Mouse (Mus musculus) layer of hippocampus, adult 2 months (tissue): Measurements from ENCODE around the gene Olfr617. TPM values are rescaled to one million over a fixed set of nuclear protein-coding genes. Genes with fewer than 3 reads are reported as not detected.
"Not testable (repeated sequence)": the region's sequence is repeated elsewhere in the genome, so short reads cannot be mapped to it uniquely, and the experiment has no call there.

Source experiments
- DNase-seq, 2 experiments: peaks; one replicate each; pipeline ENCODE4 v3.0.0; 2022; ENCODE audit warnings: low spot score in 2 of 2
- H3K27ac ChIP-seq: fragments of 200-600 bp; 2 replicates; pipeline ENCODE4 v1.8.1; 2022
- H3K4me3 ChIP-seq: fragments of 200-600 bp; 2 replicates; pipeline ENCODE4 v1.8.1; 2022; ENCODE audit warnings: mild to moderate bottlenecking
- CTCF ChIP-seq: fragments of 200-600 bp; conservative IDR thresholded peaks from 2 replicates; pipeline ENCODE4 v1.8.1; 2022; ENCODE audit warnings: antibody characterized with exemption, mild to moderate bottlenecking, moderate library complexity
- long read RNA-seq, 2 experiments: library from polyadenylated mRNA; stranded (forward); transcript quantifications; one replicate each; pipeline ENCODE4 v2.0.0; 2021; ENCODE audit warnings: borderline mapping rate in 2 of 2
- microRNA-seq, 2 experiments: library from miRNA; unstranded; fragments of <30 nt; microRNA quantifications; one replicate each; pipeline ENCODE4 v1.2.0; 2021
- total RNA-seq, 2 experiments: library from RNA; stranded (reverse); gene quantifications; 2 replicates each; pipeline ENCODE4 v1.2.3; 2021

Olfr617 gene
- not detected for total RNA-seq
- long read RNA-seq, experiment 1 = 0 reads
- long read RNA-seq, experiment 2 = 0 reads

- no peak for DNase-seq
- Histone ChIP-seq H3K27ac (no peak within 1 kb of the TSS), H3K4me3 (no peak within 1 kb of the TSS)
- no peak for TF ChIP-seq CTCF
These were observed at the start of gene Olfr617 for GRCm38 (mm10) chr7:103572761-103573160. Gene Olfr617 (plus strand): TSS chr7:103573061.

DNA sequence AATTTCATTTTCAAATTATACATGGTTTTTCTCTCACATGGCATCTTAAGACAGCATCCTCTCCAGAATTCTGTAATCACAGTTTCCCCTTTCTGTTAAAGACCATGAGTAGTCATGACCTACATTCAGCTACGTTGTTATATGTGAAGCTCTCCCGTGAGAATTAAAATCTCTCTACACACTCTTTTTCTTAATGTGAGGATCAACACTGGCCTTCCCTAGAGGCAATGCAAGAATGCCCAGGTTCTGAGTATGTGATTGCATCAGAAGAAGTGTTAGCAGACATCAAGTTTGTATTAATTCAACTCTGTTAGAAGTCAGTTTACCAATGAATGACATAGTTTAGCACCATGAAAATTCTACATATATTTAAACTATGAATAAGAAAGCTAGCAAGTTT lies 30.2 kb upstream of the Olfr617 start, which contains the start of gene Olfr612:
Olfr612 (minus strand) TSS at position 101 of the 400 bp plus-strand sequence.
- H3K4me3 ChIP-seq, DNase-seq: not testable (repeated sequence)

GRCm38 (mm10) chr7:103547774-103548173 lies 25.1 kb upstream of the Olfr617 start, which contains the start of gene Olfr613:
Gene Olfr613 (plus strand): TSS chr7:103548074.
- no peak within 1 kb of the TSS for H3K4me3 ChIP-seq
- no peak for DNase-seq
- TF ChIP-seq CTCF = no peak
- H3K27ac ChIP-seq = no peak within 1 kb of the TSS

More for the DNA sequence above, 30.2 kb upstream of the Olfr617 start, which contains the start of gene Olfr612:
- H3K27ac ChIP-seq = not testable (repeated sequence)

GRCm38 (mm10) chr7:103555779-103556178 lies 17.1 kb upstream of the Olfr617 start, which contains the start of gene Olfr615:
Gene Olfr615 (plus strand): TSS chr7:103556079.
- no peak for DNase-seq
- H3K27ac ChIP-seq = no peak within 1 kb of the TSS
- TF ChIP-seq CTCF = no peak
- H3K4me3 ChIP-seq = no peak within 1 kb of the TSS

DNA sequence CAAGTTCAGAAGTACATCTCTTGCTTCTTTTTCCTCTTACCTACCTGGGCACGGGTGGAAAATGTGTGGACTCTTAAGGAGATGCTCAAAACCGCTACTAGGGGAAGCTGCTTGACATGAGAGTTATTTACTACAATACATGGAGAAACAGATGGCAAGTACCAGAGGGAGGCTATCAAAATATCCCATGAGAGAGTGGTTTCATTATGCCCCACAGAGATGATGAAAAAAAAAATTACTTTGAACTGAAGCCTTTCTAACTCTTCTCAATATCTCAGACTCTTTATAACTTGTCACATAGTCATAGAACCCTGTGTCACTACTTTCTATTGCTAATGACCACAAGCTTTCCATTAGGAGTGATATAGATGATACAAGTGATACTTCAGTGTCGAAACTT lies 3.8 kb upstream of the Olfr617 start, which contains the start of gene Olfr616:
Olfr616 (minus strand) TSS at position 101 of the 400 bp plus-strand sequence.
- no peak for TF ChIP-seq CTCF
- DNase-seq = no peak
- Histone ChIP-seq H3K27ac (no peak within 1 kb of the TSS), H3K4me3 (no peak within 1 kb of the TSS)

DNA sequence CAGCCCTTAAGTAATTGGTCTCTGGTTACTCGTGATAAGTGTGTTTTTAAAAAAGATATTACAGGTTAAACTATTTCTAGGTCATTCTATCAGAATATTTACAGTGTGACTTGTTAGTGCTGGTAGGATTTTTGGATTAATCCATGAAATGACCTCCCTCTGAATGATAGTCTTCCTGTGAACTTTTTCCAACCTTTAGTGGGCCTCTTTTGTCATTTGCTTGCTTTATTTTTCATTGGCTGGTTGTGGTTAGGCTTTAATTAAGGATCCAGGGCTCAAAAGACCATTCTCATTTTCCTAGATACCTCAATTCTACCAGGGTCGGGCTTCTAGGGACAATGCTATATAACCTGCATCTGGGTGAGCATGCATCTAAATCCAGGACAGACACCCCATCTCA lies 16.9 kb downstream of the Olfr617 start, which contains the start of gene Olfr618:
Olfr618 (plus strand) TSS at position 301 of the 400 bp plus-strand sequence.
- no peak for DNase-seq
- TF ChIP-seq CTCF = no peak
- no peak within 1 kb of the TSS for H3K27ac ChIP-seq
- no peak within 1 kb of the TSS for H3K4me3 ChIP-seq

- TF ChIP-seq CTCF = no peak
- no peak for DNase-seq
- no peak within 1 kb of the TSS for H3K27ac ChIP-seq
- H3K4me3 ChIP-seq = no peak within 1 kb of the TSS
These were observed 27.4 kb downstream of the Olfr617 start, which contains the start of gene Olfr619 for GRCm38 (mm10) chr7:103600275-103600674. Gene Olfr619 (plus strand): TSS chr7:103600575.

DNA sequence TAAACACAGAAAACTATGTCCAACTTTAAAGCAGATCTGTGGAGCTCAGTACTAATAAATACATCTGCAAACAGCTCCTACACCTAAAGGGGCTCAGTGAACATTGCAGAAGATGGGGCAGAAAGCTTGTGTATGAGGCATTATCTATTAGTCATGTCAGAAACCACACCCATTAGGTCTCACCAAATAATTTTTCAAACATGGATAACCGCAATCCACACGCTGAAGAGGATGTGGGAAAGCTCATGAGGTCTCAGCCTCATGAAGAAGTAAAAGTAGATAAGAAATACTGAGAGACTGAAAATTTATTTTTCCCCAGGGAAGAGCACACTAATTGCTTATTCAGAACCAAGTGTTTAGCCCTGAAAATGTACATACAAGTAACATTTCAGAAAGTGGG lies 34.6 kb downstream of the Olfr617 start:
- Histone ChIP-seq H3K4me3 (no peak overlapping the region), H3K27ac (no peak overlapping the region)
- no peak for TF ChIP-seq CTCF
- DNase-seq = no peak

DNA sequence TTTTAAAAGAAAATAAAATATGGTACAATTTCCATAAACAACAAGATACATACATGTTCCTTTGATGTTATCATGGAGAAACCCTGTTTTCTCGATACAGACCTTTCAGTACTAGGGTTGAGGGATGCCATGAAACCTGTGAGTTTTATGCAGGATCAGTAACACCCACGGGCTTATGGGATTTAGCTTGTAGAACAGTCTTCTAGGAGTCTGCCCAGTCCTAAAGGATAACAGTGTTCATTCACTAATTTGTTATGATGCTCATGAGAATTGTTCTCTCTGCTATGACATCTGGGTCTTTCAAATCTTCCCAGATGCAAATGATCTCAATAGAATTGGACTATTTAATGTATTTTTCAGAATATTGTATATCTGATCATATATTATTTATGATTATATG lies 39.6 kb downstream of the Olfr617 start, which contains the start of gene Olfr620:
Olfr620 (minus strand) TSS at position 101 of the 400 bp plus-strand sequence.
- no peak for TF ChIP-seq CTCF
- Histone ChIP-seq H3K27ac (no peak within 1 kb of the TSS), H3K4me3 (no peak within 1 kb of the TSS)
- DNase-seq = no peak

Small RNA genes lying within 50 kb of the gene (microRNA-seq; reads per million reads assigned to microRNA genes)
- gene Gm26506 = 0 reads per million in 2 experiments

Other genes starting within 250 kb of the Olfr617 start
- not detected for gene Olfr598, start 249.5 kb upstream of the Olfr617 start, total RNA-seq
- gene Olfr599, start 237.1 kb upstream of the Olfr617 start, total RNA-seq = not detected
- gene Olfr600, start 223.4 kb upstream of the Olfr617 start, total RNA-seq = not detected
- gene Olfr601, start 210.4 kb upstream of the Olfr617 start, total RNA-seq = not detected
- gene Olfr603, start 186.9 kb upstream of the Olfr617 start, total RNA-seq = not detected
- gene Usp17lc, start 158.0 kb upstream of the Olfr617 start, total RNA-seq = not detected
- not detected for gene Olfr605, start 127.6 kb upstream of the Olfr617 start, total RNA-seq
- gene Olfr606, start 124.0 kb upstream of the Olfr617 start, total RNA-seq = not detected
- not detected for gene Olfr607, start 108.9 kb upstream of the Olfr617 start, total RNA-seq
- not detected for gene Olfr608, start 103.2 kb upstream of the Olfr617 start, total RNA-seq
- gene Olfr609, start 75.0 kb upstream of the Olfr617 start, total RNA-seq = not detected
- gene Olfr610, start 60.9 kb upstream of the Olfr617 start, total RNA-seq = not detected
- gene Olfr611, start 52.2 kb upstream of the Olfr617 start, total RNA-seq = not detected
- gene Olfr612, start 30.3 kb upstream of the Olfr617 start, total RNA-seq = not detected
- gene Olfr613, start 25.0 kb upstream of the Olfr617 start, total RNA-seq = not detected
- not detected for gene Olfr615, start 17.0 kb upstream of the Olfr617 start, total RNA-seq
- not detected for gene Olfr616, start 3.9 kb upstream of the Olfr617 start, total RNA-seq
- not detected for gene Olfr618, start 17.0 kb downstream of the Olfr617 start, total RNA-seq
- not detected for gene Olfr619, start 27.5 kb downstream of the Olfr617 start, total RNA-seq
- gene Olfr620, start 39.5 kb downstream of the Olfr617 start, total RNA-seq = not detected
- not detected for gene Olfr622, start 69.6 kb downstream of the Olfr617 start, total RNA-seq
- gene Olfr623, start 90.6 kb downstream of the Olfr617 start, total RNA-seq = not detected
- gene Olfr624, start 98.1 kb downstream of the Olfr617 start, total RNA-seq = under 1 TPM in 1 of 2 experiments, not detected in 1; 0.08 TPM
- gene Olfr625-ps1, start 109.7 kb downstream of the Olfr617 start, total RNA-seq = not detected
- not detected for gene Olfr243, start 141.6 kb downstream of the Olfr617 start, total RNA-seq
- not detected for gene Olfr628, start 157.3 kb downstream of the Olfr617 start, total RNA-seq
- not detected for gene Olfr629, start 171.9 kb downstream of the Olfr617 start, total RNA-seq
- gene Olfr630, start 184.3 kb downstream of the Olfr617 start, total RNA-seq = not detected
- gene Olfr69, start 198.5 kb downstream of the Olfr617 start, total RNA-seq = not detected
- not detected for gene Olfr68, start 206.6 kb downstream of the Olfr617 start, total RNA-seq
- not detected for gene Olfr67, start 218.8 kb downstream of the Olfr617 start, total RNA-seq
- 10 to 100 TPM; 30.9 to 57.0 TPM for gene Hbb-bt, start 240.9 kb downstream of the Olfr617 start, total RNA-seq